Mouse (Mus musculus) CD4-positive, CD25-positive, alpha-beta regulatory T cell, adult 4 months (primary cell): Measurements from ENCODE around the gene Olfr832. TPM values are rescaled to one million over a fixed set of nuclear protein-coding genes. Genes with fewer than 3 reads are reported as not detected.
"Not testable (repeated sequence)": the region's sequence is repeated elsewhere in the genome, so short reads cannot be mapped to it uniquely, and the experiment has no call there.

ENCODE experiments used
- ATAC-seq: one replicate; pipeline ENCODE4 v1.8.0; 2017
- polyA plus RNA-seq, 2 experiments: library from polyadenylated mRNA; unstranded; fragments of 100-300 nt; shearing (Covaris generic); gene quantifications; one replicate each; pipeline ENCODE4 v1.2.1; 2017

The Olfr832 gene
- not detected for polyA plus RNA-seq

- not testable (repeated sequence) for ATAC-seq
Observed at GRCm38 (mm10) chr9:18936822-18937221, at the start of gene Olfr832. Olfr832 (plus strand) TSS chr9:18937122.

- ATAC-seq, result not testable (repeated sequence)
Observed at GRCm38 (mm10) chr9:18907699-18908098, 29.2 kb upstream of the Olfr832 start.

DNA sequence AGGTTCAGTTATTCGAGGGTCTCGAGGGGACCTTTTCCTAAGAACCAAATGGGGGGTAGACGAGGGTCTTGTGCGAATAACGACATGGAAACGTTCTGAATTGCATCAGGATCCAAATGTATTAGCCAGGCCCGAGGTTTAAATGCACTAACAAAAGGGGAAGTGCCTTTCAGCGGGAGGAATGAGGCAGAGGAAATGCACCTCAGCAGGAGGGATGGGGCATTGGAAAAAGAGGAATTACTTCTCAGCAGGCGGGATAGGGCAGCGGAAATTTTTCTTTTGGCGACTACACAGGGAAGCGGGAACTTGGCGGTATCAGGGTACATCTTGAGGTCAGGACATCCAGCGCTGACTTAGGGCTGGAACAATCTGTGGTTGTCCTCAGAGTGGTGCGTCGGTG lies 9.0 kb upstream of the Olfr832 start:
- not testable (repeated sequence) for ATAC-seq

GRCm38 (mm10) chr9:18962021-18962420 lies 25.1 kb downstream of the Olfr832 start:
- ATAC-seq, result no peak

- ATAC-seq, result no peak
Observed at GRCm38 (mm10) chr9:18987690-18988089, 50.8 kb downstream of the Olfr832 start, which contains the start of gene Olfr834. Olfr834 (plus strand) TSS chr9:18987990.

Other genes with a start within 250 kb of the Olfr832 start
- not detected for gene Olfr24, start 173.1 kb upstream of the Olfr832 start, polyA plus RNA-seq
- gene Olfr828, start 117.6 kb upstream of the Olfr832 start, polyA plus RNA-seq, result not detected
- not detected for gene Olfr829, start 82.2 kb upstream of the Olfr832 start, polyA plus RNA-seq
- not detected for gene Olfr830, start 62.4 kb upstream of the Olfr832 start, polyA plus RNA-seq
- gene Olfr834, start 50.9 kb downstream of the Olfr832 start, polyA plus RNA-seq, result not detected
- gene Olfr835, start 95.6 kb downstream of the Olfr832 start, polyA plus RNA-seq, result not detected
- gene Olfr836, start 183.3 kb downstream of the Olfr832 start, polyA plus RNA-seq, result not detected
- under 1 TPM in 1 of 2 experiments, not detected in 1; 0.22 TPM for gene Olfr837, start 199.2 kb downstream of the Olfr832 start, polyA plus RNA-seq
- gene Olfr839-ps1, start 240.2 kb downstream of the Olfr832 start, polyA plus RNA-seq, result not detected